Comparison of ENCODE assay signal across 9 mouse cellular contexts in genomic region chr2:156453822-156454221, GRCm38 (mm10). TPM values are rescaled to one million over a fixed set of nuclear protein-coding genes. Genes with fewer than 3 reads are reported as not detected.
DNase-seq lines count a peak whose midpoint lies in the region; ATAC-seq and TF ChIP-seq lines count a peak whose summit lies in the region.
"Had no signal": no experiment of that assay in that cellular context is flagged by ENCODE, and none has a peak within 500 bp of the region (broad histone marks: within the 10 kb centered on the region; RNA-seq: fewer than 3 reads in every experiment).

No protein-coding gene starts in this region.

- no peaks in the 10 kb centered on the region for H3K9me3 ChIP-seq in kidney, embryonic 15.5 days (replicated peaks)
- H3K9me3 ChIP-seq in kidney, postnatal 0 days (replicated peaks; ENCODE audit: low read length), result no peaks in the 10 kb centered on the region
- no peaks in the 10 kb centered on the region for H3K9me3 ChIP-seq in stomach, postnatal 0 days (ENCODE audit: control insufficient read depth, low read length)
- H3K9me3 ChIP-seq in forebrain, embryonic 15.5 days, result no peaks in the 10 kb centered on the region
- H3K9me3 ChIP-seq: stomach, embryonic 15.5 days had no signal

- no peak overlapping the region for H3K4me3 ChIP-seq in kidney, embryonic 15.5 days (replicated peaks)
- H3K4me3 ChIP-seq in gastrocnemius, adult 2 months, result no peak overlapping the region
- no peak overlapping the region for H3K4me3 ChIP-seq in kidney, postnatal 0 days (replicated peaks; ENCODE audit: low read depth, low read length)
- no peak overlapping the region for H3K4me3 ChIP-seq in stomach, postnatal 0 days (ENCODE audit: low read depth, low read length)
- H3K4me3 ChIP-seq in forebrain, embryonic 15.5 days, result no peak overlapping the region
- H3K4me3 ChIP-seq: stomach, embryonic 15.5 days had no signal

- no peaks in the 10 kb centered on the region for H3K27me3 ChIP-seq in kidney, embryonic 15.5 days
- no peaks in the 10 kb centered on the region for H3K27me3 ChIP-seq in kidney, postnatal 0 days (ENCODE audit: insufficient read depth, low read length)
- H3K27me3 ChIP-seq in stomach, postnatal 0 days (ENCODE audit: control insufficient read depth, insufficient read depth, low read length), result no peaks in the 10 kb centered on the region
- no peaks in the 10 kb centered on the region for H3K27me3 ChIP-seq in forebrain, embryonic 15.5 days
- H3K27me3 ChIP-seq: stomach, embryonic 15.5 days had no signal

- no peak overlapping the region for H3K9ac ChIP-seq in kidney, embryonic 15.5 days
- H3K9ac ChIP-seq in kidney, postnatal 0 days (ENCODE audit: low read depth, low read length), result no peak overlapping the region
- no peak overlapping the region for H3K9ac ChIP-seq in stomach, postnatal 0 days (ENCODE audit: low read length)
- no peak overlapping the region for H3K9ac ChIP-seq in forebrain, embryonic 15.5 days (replicated peaks)
- H3K9ac ChIP-seq: stomach, embryonic 15.5 days had no signal

- intact Hi-C loops in gastrocnemius, adult 2 months (cut with DNase I), result no loop called here

- TF ChIP-seq CTCF in gastrocnemius, adult 2 months (IDR thresholded peaks at IDR 0.05), result no peak
- no peak for TF ChIP-seq CTCF in kidney, postnatal 0 days (IDR thresholded peaks at IDR 0.05; ENCODE audit: low read depth)
- TF ChIP-seq CTCF in stomach, postnatal 0 days (IDR thresholded peaks at IDR 0.05; ENCODE audit: low read depth), result no peak

- no peak for ATAC-seq in kidney, embryonic 15.5 days (replicated peaks; ENCODE audit: low FRiP score)
- ATAC-seq in kidney, postnatal 0 days (replicated peaks; ENCODE audit: low FRiP score, low read depth), result peak; percentile 85
- ATAC-seq in stomach, postnatal 0 days (ENCODE audit: low FRiP score, low TSS enrichment), result no peak
- no peak for ATAC-seq in granulocyte monocyte progenitor cell, adult 5-6 weeks (replicated peaks; ENCODE audit: poor library complexity, severe bottlenecking)
- no peak for ATAC-seq in forebrain, embryonic 15.5 days (replicated peaks)

- WGBS in kidney, embryonic 15.5 days, result 43% methylated on average over 7 of the region's 7 CpGs
- 37% methylated on average over 7 of the region's 7 CpGs for WGBS in kidney, postnatal 0 days
- WGBS in stomach, postnatal 0 days, result 66% methylated on average over 7 of the region's 7 CpGs
- 84% methylated on average over 7 of the region's 7 CpGs for WGBS in forebrain, embryonic 15.5 days

- no peak overlapping the region for H3K4me2 ChIP-seq in kidney, embryonic 15.5 days
- no peak overlapping the region for H3K4me2 ChIP-seq in kidney, postnatal 0 days (ENCODE audit: low read length)
- no peak overlapping the region for H3K4me2 ChIP-seq in stomach, postnatal 0 days (replicated peaks; ENCODE audit: low read depth)
- H3K4me2 ChIP-seq in forebrain, embryonic 15.5 days (replicated peaks), result no peak overlapping the region
- H3K4me2 ChIP-seq: stomach, embryonic 15.5 days had no signal

- H3K4me1 ChIP-seq in kidney, embryonic 15.5 days, result no peaks in the 10 kb centered on the region
- no peaks in the 10 kb centered on the region for H3K4me1 ChIP-seq in kidney, postnatal 0 days (replicated peaks; ENCODE audit: insufficient read depth, low read length)
- H3K4me1 ChIP-seq in stomach, postnatal 0 days (replicated peaks; ENCODE audit: control insufficient read depth, insufficient read depth), result peaks cover 2% of the 10 kb centered on the region; the same call in 1 of the 2 replicates
- H3K4me1 ChIP-seq in forebrain, embryonic 15.5 days, result peaks cover 13% of the 10 kb centered on the region; the same call in 1 of the 2 replicates

- no peaks in the 10 kb centered on the region for H3K36me3 ChIP-seq in kidney, embryonic 15.5 days
- H3K36me3 ChIP-seq in kidney, postnatal 0 days (ENCODE audit: insufficient read depth, low read length), result no peaks in the 10 kb centered on the region
- no peaks in the 10 kb centered on the region for H3K36me3 ChIP-seq in stomach, postnatal 0 days (ENCODE audit: control insufficient read depth, insufficient read depth, low read length)
- H3K36me3 ChIP-seq in forebrain, embryonic 15.5 days, result no peaks in the 10 kb centered on the region
- H3K36me3 ChIP-seq: stomach, embryonic 15.5 days had no signal

- no peak for TF ChIP-seq EP300 in stomach, postnatal 0 days (optimal IDR thresholded peaks at IDR 0.05)

- DNase-seq in kidney, adult 11 months, result peak; percentile 93
- DNase-seq in gastrocnemius, adult 2 months, result peak; percentile 77
- no peak for DNase-seq in kidney, postnatal 0 days (ENCODE audit: low spot score)
- DNase-seq in stomach, postnatal 0 days (ENCODE audit: low spot score), result peak; percentile 21
- DNase-seq in cerebellum, adult 18-20 months, result no peak

- no peak overlapping the region for H3K27ac ChIP-seq in kidney, embryonic 15.5 days
- no peak overlapping the region for H3K27ac ChIP-seq in gastrocnemius, adult 2 months
- no peak overlapping the region for H3K27ac ChIP-seq in kidney, postnatal 0 days
- no peak overlapping the region for H3K27ac ChIP-seq in stomach, postnatal 0 days (replicated peaks)
- H3K27ac ChIP-seq in forebrain, embryonic 15.5 days (replicated peaks), result no peak overlapping the region
- H3K27ac ChIP-seq: stomach, embryonic 15.5 days had no signal

RNA-seq across cellular contexts. Expression of gene Epb41l1, which starts 33.1 kb away (rescaled TPM):
- 2.3 and 2.8 TPM in 2 replicates for polyA plus RNA-seq in kidney, embryonic 15.5 days (2015; fragmentation: Nextera tagmentation; extraction: Ambion mirVana)
- total RNA-seq in gastrocnemius, adult 2 months (2021), result 1 to 10 TPM; 3.8 to 4.6 TPM
- polyA plus RNA-seq in kidney, postnatal 0 days (2015; fragmentation: Nextera tagmentation; extraction: Ambion mirVana), result 1.6 and 2.0 TPM in 2 replicates
- 1.7 and 1.8 TPM in 2 replicates for polyA plus RNA-seq in stomach, postnatal 0 days (2015; fragmentation: Nextera tagmentation; extraction: Ambion mirVana)
- 1.0 TPM in 1 of 2 replicates, not detected in the other for total RNA-seq in granulocyte monocyte progenitor cell, adult 5-6 weeks (2014; fragmentation: Nextera tagmentation)
- total RNA-seq in granulocyte monocyte progenitor cell, adult 5-6 weeks (2017), result 0.34 TPM in 1 of 2 replicates, not detected in the other
- 11.2 and 11.4 TPM in 2 replicates for polyA plus RNA-seq in forebrain, embryonic 15.5 days (2015; fragmentation: Nextera tagmentation; extraction: Ambion mirVana)

Comparison
In these comparisons a context has a peak if more than half of its experiments do, and no peak if none do; other contexts are left out.
1. DNase-seq: peak in kidney, adult 11 months (single experiment), gastrocnemius, adult 2 months (single experiment) and stomach, postnatal 0 days (single experiment); none in kidney, postnatal 0 days (single experiment) and cerebellum, adult 18-20 months (0 of 2).